Mouse (Mus musculus) heart, embryonic 11.5 days (tissue): ENCODE data around the gene Arpp19. TPM values are rescaled to one million over a fixed set of nuclear protein-coding genes. Genes with fewer than 3 reads are reported as not detected.

Source experiments
- ATAC-seq: fragments of 200-750 bp; cut with Nextera tagmentation; replicated peaks from 2 replicates; pipeline ENCODE4 v1.8.0; 2017; ENCODE audit warnings: moderate library complexity; ENCODE audit not compliant: insufficient number of reproducible peaks, low FRiP score, low TSS enrichment
- H3K27ac ChIP-seq: fragments of 300-500 bp; sonication (generic); 2 replicates; pipeline ENCODE4 v1.5.1; 2014; ENCODE audit warnings: mild to moderate bottlenecking, low read depth, low read length
- H3K27me3 ChIP-seq: fragments of 300-500 bp; sonication (generic); 2 replicates; pipeline ENCODE4 v1.6.1; 2014; ENCODE audit warnings: mild to moderate bottlenecking, low read length, mixed read lengths; ENCODE audit not compliant: control insufficient read depth, insufficient read depth
- H3K36me3 ChIP-seq: fragments of 300-500 bp; sonication (generic); 2 replicates; pipeline ENCODE4 v1.6.1; 2014; ENCODE audit warnings: mild to moderate bottlenecking, low read length, moderate library complexity, mixed read lengths; ENCODE audit not compliant: control insufficient read depth, insufficient read depth
- H3K4me1 ChIP-seq: fragments of 300-500 bp; sonication (generic); 2 replicates; pipeline ENCODE4 v1.6.1; 2014; ENCODE audit warnings: low read length; ENCODE audit not compliant: control insufficient read depth, insufficient read depth
- H3K4me2 ChIP-seq: fragments of 300-500 bp; sonication (generic); 2 replicates; pipeline ENCODE4 v1.6.1; 2014; ENCODE audit warnings: mild to moderate bottlenecking, moderate library complexity
- H3K4me3 ChIP-seq: fragments of 300-500 bp; sonication (generic); 2 replicates; pipeline ENCODE4 v1.5.1; 2014; ENCODE audit warnings: low read depth, low read length
- H3K9ac ChIP-seq: fragments of 300-500 bp; sonication (generic); 2 replicates; pipeline ENCODE4 v1.6.1; 2014; ENCODE audit warnings: mild to moderate bottlenecking, low read depth, low read length, moderate library complexity
- H3K9me3 ChIP-seq: fragments of 300-500 bp; sonication (generic); replicated peaks from 2 replicates; pipeline ENCODE4 v1.6.1; 2016; ENCODE audit warnings: low read length; ENCODE audit not compliant: control insufficient read depth
- WGBS: fragments of 180-500 bp; shearing (Covaris S2); extraction: QIAGEN DNeasy Blood & Tissue Kit; methylation state at CpG from one replicate; pipeline ENCODE4 v1.1.7; 2014; ENCODE audit not compliant: insufficient replicate concordance; 5-methylcytosine and 5-hydroxymethylcytosine counted together
- polyA plus RNA-seq: library from polyadenylated mRNA; unstranded; fragments of >200 nt; fragmentation: Nextera tagmentation; extraction: Ambion mirVana; gene quantifications from 2 replicates; pipeline ENCODE4 v1.2.1, GENCODE M21; 2014

Gene Arpp19
- polyA plus RNA-seq, 1 experiment from 2014 or later: 262 TPM

DNA sequence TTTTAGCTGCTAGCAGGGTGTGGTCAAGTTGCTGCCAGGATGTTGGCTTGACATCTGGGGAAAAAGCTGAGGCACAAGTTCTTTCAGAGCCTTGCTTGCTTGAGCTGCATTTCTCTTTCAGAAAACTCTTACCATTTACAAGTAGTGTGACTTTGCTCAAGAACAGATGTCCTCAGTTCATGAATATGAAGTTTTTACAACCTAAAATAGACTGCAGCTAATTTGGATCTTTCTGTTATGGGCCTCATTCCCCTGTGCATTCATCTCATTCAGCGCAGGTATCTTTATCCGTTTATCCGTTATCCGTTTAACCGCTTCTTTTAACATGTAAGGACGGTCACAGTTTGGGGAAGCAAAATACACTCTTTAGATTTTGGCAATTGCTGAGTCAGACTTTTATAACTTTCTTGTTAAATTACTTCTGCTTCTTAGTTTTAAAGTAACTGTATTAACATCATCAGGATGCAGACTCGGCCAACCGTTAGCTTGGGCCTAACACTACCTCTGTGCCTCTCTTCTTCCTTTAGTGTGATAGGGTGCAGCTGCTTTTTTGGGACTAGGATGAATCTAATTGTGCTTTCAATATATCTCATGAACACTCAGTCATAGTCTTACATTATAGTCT, 62.9 kb downstream of the Arpp19 start:
- ATAC-seq: no peak
- no peak overlapping the region for H3K4me2 ChIP-seq
- 93% methylated on average over 8 of the region's 8 CpGs for WGBS
- H3K9me3 ChIP-seq: no peaks in the 10 kb centered on the region
- H3K36me3 ChIP-seq: no peaks in the 10 kb centered on the region
- H3K4me1 ChIP-seq: no peaks in the 10 kb centered on the region
- no peak overlapping the region for H3K9ac ChIP-seq
- no peak overlapping the region for H3K4me3 ChIP-seq
- no peaks in the 10 kb centered on the region for H3K27me3 ChIP-seq
- no peak overlapping the region for H3K27ac ChIP-seq

DNA sequence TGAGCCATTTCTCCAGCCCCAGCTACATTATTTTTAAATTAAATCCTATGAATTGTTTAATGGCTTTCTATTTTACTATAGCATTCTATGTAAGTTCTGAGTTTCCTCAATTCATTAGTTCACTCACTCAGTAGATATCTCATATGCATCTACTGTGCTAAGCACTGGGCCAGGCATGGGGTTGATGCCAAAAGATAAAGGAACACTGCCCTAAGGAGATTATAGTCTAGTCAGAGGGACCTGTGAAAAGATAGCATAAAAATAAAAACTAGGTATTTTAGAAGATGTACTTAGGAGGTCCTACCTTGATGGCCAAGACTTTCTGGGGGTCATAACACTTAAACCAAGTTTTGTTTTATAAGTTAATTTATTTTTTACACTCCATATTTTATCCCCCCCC, 64.7 kb downstream of the Arpp19 start:
- no peaks in the 10 kb centered on the region for H3K4me1 ChIP-seq
- H3K36me3 ChIP-seq: no peaks in the 10 kb centered on the region
- H3K9me3 ChIP-seq: no peaks in the 10 kb centered on the region
- no peaks in the 10 kb centered on the region for H3K27me3 ChIP-seq
- H3K4me2 ChIP-seq: no peak overlapping the region
- H3K9ac ChIP-seq: no peak overlapping the region
- H3K27ac ChIP-seq: no peak overlapping the region
- H3K4me3 ChIP-seq: no peak overlapping the region
- ATAC-seq: no peak

Other genes starting within 250 kb of the Arpp19 start
- gene Onecut1, start 175.7 kb upstream of the Arpp19 start, polyA plus RNA-seq: 0.10 TPM in 1 of 2 replicates, not detected in the other
- 9.7 and 9.9 TPM in 2 replicates for gene Fam214a, start 84.7 kb upstream of the Arpp19 start, polyA plus RNA-seq
- 12.8 and 15.0 TPM in 2 replicates for gene Myo5a, start 33.4 kb downstream of the Arpp19 start, polyA plus RNA-seq
- 1.0 and 1.3 TPM in 2 replicates for gene Myo5c, start 194.4 kb downstream of the Arpp19 start, polyA plus RNA-seq